Mouse (Mus musculus): Measurements from ENCODE around the gene Sos1.

Gene Sos1

GRCm38 (mm10) chr17:80480031-80480854 is at the start of gene Sos1:
TSS of gene Sos1 (minus strand) at chr17:80480453.
- peak; percentile 95 for DNase-seq (ENCODE audit: low read depth, low spot score)

- DNase-seq (ENCODE audit: low read depth, low spot score): no peak
Measured at GRCm38 (mm10) chr17:80523231-80523630, 43.0 kb upstream of the Sos1 start.

DNA sequence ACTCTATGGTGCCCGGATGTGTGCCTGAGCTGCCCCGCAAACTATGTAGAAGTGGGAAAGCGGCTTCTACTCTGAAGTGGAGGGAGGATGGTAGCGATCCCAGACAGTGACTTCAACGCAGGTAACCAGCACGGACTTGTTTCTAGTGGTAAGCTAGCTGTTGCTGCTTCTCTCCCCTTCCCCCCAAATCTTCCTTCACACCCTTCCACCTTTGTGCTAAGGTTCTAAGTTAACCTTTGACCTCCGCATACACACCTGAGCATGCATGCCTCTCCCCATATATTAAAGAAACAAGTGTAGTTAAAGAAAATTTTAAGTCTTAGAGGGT is 41.9 kb upstream of the Sos1 start:
- DNase-seq (ENCODE audit: low read depth, low spot score): no peak

DNA sequence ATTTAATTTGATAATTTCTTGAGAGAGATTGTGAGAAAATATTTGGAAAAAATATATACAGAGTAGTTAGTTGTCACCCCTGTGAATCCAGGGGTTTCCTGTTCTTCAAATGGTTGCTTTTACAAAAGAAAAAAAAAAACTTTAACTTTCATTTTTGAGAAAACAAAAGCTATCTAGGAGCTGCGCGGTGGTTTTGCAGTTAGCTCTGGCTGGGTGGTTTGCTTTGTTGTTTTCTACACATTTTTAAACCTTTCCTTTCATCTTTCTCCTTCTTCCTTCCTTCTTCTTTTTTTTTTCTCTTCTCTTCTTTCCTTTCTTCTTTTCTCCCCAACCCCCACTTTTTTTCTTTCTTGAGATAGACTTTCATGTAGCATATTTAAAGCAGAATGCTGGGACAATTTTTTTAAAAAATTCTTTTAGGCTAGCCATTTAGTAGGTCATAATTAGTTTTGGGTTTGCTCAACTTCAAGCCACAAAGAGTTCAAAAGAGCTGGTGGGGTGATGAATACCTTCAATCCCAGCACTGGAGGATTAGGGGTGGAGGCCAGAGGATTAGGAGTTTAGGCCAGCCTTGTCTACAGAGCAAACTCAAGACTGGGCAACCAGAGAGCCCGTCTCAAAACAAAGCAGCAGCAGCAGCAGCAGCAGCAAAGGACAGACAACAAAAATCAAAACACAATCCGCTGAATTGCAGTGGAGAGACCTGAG is 41.4 kb upstream of the Sos1 start:
- DNase-seq (ENCODE audit: low read depth, low spot score): no peak

DNA sequence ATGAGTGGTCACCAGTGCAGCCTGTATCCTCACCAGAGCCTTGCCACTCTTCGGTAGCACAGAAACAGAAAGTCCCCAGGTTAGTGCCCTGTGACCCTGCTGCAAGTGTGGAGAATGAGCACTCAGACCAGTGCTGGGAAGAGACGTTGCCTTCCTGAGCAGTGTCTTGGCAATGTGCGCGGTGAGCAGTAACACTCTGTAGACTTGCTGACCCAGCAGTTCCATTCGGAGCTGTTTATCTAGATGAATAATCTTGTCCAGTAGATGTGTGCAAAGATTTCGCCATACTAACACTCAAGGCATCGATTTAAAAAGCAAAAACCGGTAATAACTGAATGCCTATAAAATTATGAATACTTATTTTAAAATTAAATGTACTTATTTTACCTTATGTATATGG is 40.3 kb upstream of the Sos1 start:
- no peak for DNase-seq (ENCODE audit: low read depth, low spot score)

GRCm38 (mm10) chr17:80518811-80519210 is 38.6 kb upstream of the Sos1 start:
- DNase-seq (ENCODE audit: low read depth, low spot score): no peak

DNA sequence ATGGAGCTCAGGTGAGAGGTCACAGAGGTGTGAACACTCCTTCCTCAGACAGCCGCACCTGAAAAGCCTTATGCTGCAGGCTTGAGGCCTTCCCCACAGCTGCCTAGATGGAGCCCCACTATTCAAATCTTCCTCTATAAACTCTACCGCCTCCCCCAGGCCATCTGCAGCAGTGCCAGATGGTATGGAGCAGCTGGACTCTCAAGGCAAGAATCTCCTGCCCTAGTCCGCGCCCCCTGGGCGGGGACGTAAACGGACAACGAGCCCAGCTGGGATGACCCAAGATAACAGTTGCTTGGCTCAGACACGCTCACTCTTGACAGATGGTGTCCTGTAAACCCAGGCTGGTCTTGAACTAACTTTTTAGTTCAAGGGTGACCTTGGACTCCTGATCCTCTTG is 37.0 kb upstream of the Sos1 start:
- peak; percentile 42 for DNase-seq (ENCODE audit: low read depth, low spot score)

DNA sequence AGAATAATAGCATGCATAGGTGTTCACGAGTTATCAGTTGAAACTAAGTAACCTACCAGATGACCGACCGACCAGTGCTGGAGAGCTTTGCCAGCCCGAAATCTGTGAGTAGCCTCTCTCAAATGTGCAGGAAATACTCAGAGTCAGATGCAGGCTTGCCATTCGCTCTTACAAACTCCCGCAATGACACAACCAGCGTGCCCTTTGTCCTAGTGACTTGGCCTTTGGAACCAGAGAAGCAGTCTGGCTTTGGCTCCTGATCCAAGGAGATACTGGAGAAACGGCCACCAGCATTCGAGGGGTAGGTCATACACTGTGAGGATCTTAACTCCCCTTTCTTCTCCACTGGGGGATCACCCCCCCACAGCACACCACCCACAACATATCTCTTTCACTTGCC is 35.7 kb upstream of the Sos1 start:
- no peak for DNase-seq (ENCODE audit: low read depth, low spot score)

DNA sequence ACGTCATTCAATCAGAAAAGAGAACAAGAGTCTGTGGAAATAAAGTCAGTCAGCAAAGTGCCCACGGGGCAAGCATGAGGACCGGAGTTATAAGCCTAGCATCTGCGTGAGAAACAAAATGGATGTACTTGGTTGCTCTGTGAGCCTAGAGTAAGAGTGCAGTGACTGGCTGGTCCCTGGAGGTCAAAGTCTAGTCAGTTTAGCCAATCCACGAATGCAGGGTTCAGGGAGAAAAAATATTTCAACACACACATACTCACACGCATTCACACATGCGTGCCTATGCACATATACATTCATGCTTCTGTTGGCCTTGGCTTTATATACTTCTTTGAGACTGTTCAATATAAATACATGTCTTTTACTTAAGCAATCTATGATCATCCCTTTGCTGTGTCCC is 35.3 kb upstream of the Sos1 start:
- no peak for DNase-seq (ENCODE audit: low read depth, low spot score)

DNA sequence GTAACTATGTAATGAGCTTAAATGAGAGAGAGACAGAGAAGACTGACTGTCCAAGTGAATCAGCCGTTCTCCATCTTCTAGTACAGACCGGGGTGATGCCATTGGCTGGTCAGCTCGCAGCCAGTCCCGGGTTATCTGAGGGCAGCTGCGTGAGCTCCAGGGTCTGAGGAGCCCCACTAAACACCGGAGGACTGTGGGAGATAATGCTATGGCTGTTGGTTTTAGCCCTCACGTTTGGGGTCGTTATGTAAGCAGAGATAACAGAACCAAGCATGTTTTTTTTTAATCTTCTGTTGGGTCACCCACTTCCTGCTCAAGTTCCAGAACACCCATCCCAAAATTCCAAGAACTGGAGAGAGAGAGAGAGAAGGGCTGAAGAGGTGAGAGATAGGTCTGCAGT is 33.5 kb upstream of the Sos1 start:
- no peak for DNase-seq (ENCODE audit: low read depth, low spot score)

- no peak for DNase-seq (ENCODE audit: low read depth, low spot score)
Measured at GRCm38 (mm10) chr17:80510459-80510855, 30.2 kb upstream of the Sos1 start.

GRCm38 (mm10) chr17:80509494-80510458 is 29.5 kb upstream of the Sos1 start:
- DNase-seq (ENCODE audit: low read depth, low spot score): no peak

DNA sequence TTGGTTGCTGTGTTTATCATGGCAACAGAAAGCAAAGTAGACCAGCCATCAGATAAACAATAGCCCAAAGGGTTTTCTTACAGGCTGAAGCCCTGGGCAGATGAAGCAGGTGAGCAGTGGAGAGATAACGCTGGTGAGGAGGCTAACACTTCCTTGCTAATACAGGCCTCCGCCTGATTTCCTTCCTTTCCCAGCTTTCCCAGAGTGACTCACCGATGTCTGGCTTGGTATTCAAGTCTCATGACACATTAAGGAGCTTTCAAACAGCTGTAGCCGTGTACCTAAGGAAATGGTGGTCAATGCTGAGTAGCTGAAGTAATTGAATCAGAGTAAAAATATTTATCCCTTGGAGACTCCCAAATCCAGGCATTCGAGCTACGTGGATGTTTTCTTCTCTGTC is 25.5 kb upstream of the Sos1 start:
- no peak for DNase-seq (ENCODE audit: low read depth, low spot score)

DNA sequence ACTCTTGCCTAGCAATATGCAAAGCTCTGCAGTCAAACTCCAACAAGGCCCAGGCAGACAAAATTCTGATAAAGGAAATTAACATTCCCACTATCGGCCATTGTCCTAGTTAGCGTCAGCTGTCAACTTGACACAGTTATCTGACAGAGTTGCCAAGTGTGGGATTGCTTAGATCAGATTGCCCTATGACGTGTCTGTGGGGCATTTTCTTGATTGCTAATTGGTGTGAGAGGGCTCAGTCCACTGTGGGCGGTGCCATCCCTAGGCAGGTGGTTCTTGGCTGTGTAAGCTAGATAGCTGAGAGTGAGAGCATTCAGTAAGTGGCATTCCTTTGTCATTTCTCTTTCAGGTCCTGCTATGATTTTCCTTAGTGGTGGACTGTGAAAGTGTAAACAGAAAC is 25.1 kb upstream of the Sos1 start:
- DNase-seq (ENCODE audit: low read depth, low spot score): no peak

GRCm38 (mm10) chr17:80501805-80502172 is 21.5 kb upstream of the Sos1 start:
- no peak for DNase-seq (ENCODE audit: low read depth, low spot score)

- peak; percentile 27 for DNase-seq (ENCODE audit: low read depth, low spot score)
Measured at GRCm38 (mm10) chr17:80501037-80501804, 21.0 kb upstream of the Sos1 start.

GRCm38 (mm10) chr17:80500025-80500424 is 19.8 kb upstream of the Sos1 start:
- DNase-seq (ENCODE audit: low read depth, low spot score): peak; percentile 78

- DNase-seq (ENCODE audit: low read depth, low spot score): peak; percentile 32
Measured at GRCm38 (mm10) chr17:80498600-80499268, 18.5 kb upstream of the Sos1 start.

DNA sequence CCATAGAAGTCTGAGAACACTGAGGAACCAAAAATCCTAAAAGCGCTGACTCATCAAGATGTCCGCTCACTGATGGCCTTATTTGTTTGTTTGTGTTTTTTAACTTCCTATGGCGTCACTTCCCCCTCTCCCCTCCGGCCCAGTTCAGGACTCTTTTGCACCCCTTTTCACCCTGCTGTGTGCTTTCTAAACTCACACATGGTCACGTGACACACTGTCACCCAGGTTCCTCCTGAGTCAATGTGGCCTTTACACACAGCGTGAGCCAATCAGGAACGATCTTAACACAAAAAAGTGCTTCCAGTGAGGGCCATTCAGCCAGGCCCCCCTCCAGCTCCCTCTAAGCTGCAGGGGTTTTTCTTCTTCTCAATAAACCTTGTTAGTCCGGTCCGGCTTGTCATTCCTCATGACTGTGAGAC is 16.9 kb upstream of the Sos1 start:
- DNase-seq (ENCODE audit: low read depth, low spot score): peak; percentile 99

GRCm38 (mm10) chr17:80496607-80497170 is 16.4 kb upstream of the Sos1 start:
- peak; percentile 41 for DNase-seq (ENCODE audit: low read depth, low spot score)

All from R1 (cell line).